Mouse (Mus musculus): Measurements from ENCODE around the gene Pramel3. TPM values are rescaled to one million over a fixed set of nuclear protein-coding genes. Genes with fewer than 3 reads are reported as not detected.
"Not testable (repeated sequence)": the region's sequence is repeated elsewhere in the genome, so short reads cannot be mapped to it uniquely, and the experiment has no call there.

Gene Pramel3
- not detected in 2 replicates for polyA plus RNA-seq (2015; fragmentation: Nextera tagmentation; extraction: Ambion mirVana)

- WGBS, result 89% methylated on average over 14 of the region's 14 CpGs
- H3K4me2 ChIP-seq (ENCODE audit: low read length); H3K4me3 ChIP-seq (replicated peaks; ENCODE audit: low read length); H3K27me3 ChIP-seq (replicated peaks; ENCODE audit: control insufficient read depth, insufficient read depth, low read length); H3K36me3 ChIP-seq (ENCODE audit: control insufficient read depth, insufficient read depth); ATAC-seq; H3K9ac ChIP-seq (replicated peaks; ENCODE audit: low read depth, low read length); H3K9me3 ChIP-seq (ENCODE audit: control insufficient read depth, low read length); H3K27ac ChIP-seq (ENCODE audit: low read length); H3K4me1 ChIP-seq (replicated peaks; ENCODE audit: control insufficient read depth, insufficient read depth, low read length): not testable (repeated sequence)
Measured at GRCm38 (mm10) chrX:135302007-135302406, at the start of gene Pramel3. Gene Pramel3, plus strand, starts transcription at chrX:135302307.

DNA sequence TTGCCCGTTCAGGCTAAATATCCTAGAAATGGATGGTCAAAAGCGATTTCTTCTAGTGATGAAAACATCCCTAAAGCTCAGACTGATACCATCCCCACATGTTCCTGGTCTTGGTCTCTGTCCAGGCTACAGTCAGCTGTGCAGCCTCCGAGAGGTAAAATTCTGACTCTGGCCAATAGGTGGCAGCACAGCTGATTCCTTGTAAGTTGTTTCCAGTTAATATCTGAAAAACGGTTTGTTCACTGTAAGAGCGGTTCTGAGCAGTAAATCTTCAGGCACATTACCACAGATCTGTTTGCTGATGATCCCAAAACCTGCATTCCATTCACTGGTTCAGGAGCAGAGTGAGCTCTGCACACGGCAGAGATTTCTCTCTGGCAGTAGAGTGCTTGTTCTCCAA is 58.6 kb downstream of the Pramel3 start:
- not testable (repeated sequence) for ATAC-seq; H3K4me1 ChIP-seq (replicated peaks; ENCODE audit: control insufficient read depth, insufficient read depth, low read length); H3K9ac ChIP-seq (replicated peaks; ENCODE audit: low read depth, low read length); H3K4me3 ChIP-seq (replicated peaks; ENCODE audit: low read length); H3K4me2 ChIP-seq (ENCODE audit: low read length); H3K9me3 ChIP-seq (ENCODE audit: control insufficient read depth, low read length); H3K27ac ChIP-seq (ENCODE audit: low read length); H3K36me3 ChIP-seq (ENCODE audit: control insufficient read depth, insufficient read depth); H3K27me3 ChIP-seq (replicated peaks; ENCODE audit: control insufficient read depth, insufficient read depth, low read length)
- 28% methylated on average over 2 of the region's 6 CpGs for WGBS

GRCm38 (mm10) chrX:135361943-135362342 is 59.8 kb downstream of the Pramel3 start:
- not testable (repeated sequence) for H3K4me2 ChIP-seq (ENCODE audit: low read length); H3K27ac ChIP-seq (ENCODE audit: low read length); H3K4me3 ChIP-seq (replicated peaks; ENCODE audit: low read length); H3K9me3 ChIP-seq (ENCODE audit: control insufficient read depth, low read length); ATAC-seq; H3K9ac ChIP-seq (replicated peaks; ENCODE audit: low read depth, low read length); H3K36me3 ChIP-seq (ENCODE audit: control insufficient read depth, insufficient read depth); H3K4me1 ChIP-seq (replicated peaks; ENCODE audit: control insufficient read depth, insufficient read depth, low read length); H3K27me3 ChIP-seq (replicated peaks; ENCODE audit: control insufficient read depth, insufficient read depth, low read length)
- no CpG with 5 or more reads among the region's 4 CpGs for WGBS

Other genes starting within 250 kb of the Pramel3 start
- not detected in 2 replicates for gene Gm15023, start 124.7 kb upstream of the Pramel3 start, polyA plus RNA-seq (2015; fragmentation: Nextera tagmentation; extraction: Ambion mirVana)
- gene Tceal6, start 91.6 kb upstream of the Pramel3 start, polyA plus RNA-seq (2015; fragmentation: Nextera tagmentation; extraction: Ambion mirVana), result 17.0 and 27.3 TPM in 2 replicates
- gene Gm5128, start 71.0 kb downstream of the Pramel3 start, polyA plus RNA-seq (2015; fragmentation: Nextera tagmentation; extraction: Ambion mirVana), result not detected in 2 replicates
- not detected in 2 replicates for gene Gm7903, start 131.5 kb downstream of the Pramel3 start, polyA plus RNA-seq (2015; fragmentation: Nextera tagmentation; extraction: Ambion mirVana)
- not detected in 2 replicates for gene AV320801, start 192.3 kb downstream of the Pramel3 start, polyA plus RNA-seq (2015; fragmentation: Nextera tagmentation; extraction: Ambion mirVana)

Data from forebrain, embryonic 16.5 days (tissue).